Mouse (Mus musculus): Measurements from ENCODE around the gene Lypd6. TPM values are rescaled to one million over a fixed set of nuclear protein-coding genes. Genes with fewer than 3 reads are reported as not detected.

Gene Lypd6
- polyA plus RNA-seq, 1 experiment from 2014 or later: 8.4 TPM

DNA sequence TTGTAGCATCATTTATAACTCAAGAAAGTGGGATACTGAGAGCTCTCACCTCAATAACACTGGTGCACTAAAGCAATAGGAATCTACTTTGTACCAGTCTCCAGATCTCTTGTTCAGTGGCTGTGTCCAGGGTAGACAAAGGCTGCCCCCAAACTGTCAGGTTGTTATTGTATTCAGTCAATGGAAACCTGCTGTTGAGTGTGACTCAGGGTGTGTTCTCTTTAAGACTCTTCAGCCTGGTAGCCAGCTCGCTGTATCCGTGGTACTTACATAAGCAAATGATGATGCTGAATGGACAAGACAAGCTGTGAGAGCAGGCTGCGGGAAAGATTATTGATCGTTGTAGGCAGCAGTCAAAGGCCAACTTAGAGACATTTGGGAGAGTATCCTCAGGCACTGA lies 131.6 kb downstream of the Lypd6 start:
- H3K36me3 ChIP-seq (ENCODE audit: control insufficient read depth, insufficient read depth, low read length): no peaks in the 10 kb centered on the region
- 0 out of 2 replicates have a peak, but pooled peaks cover 4% of the 10 kb centered on the region for H3K4me1 ChIP-seq (ENCODE audit: control insufficient read depth, insufficient read depth, low read length)
- no peaks in the 10 kb centered on the region for H3K9me3 ChIP-seq (ENCODE audit: control insufficient read depth, low read length)
- no peak overlapping the region for H3K9ac ChIP-seq (replicated peaks; ENCODE audit: low read length)
- DNase-seq: no peak
- H3K4me2 ChIP-seq (ENCODE audit: low read length): no peak overlapping the region
- H3K27ac ChIP-seq (replicated peaks; ENCODE audit: low read depth, low read length): no peak overlapping the region
- H3K4me3 ChIP-seq (replicated peaks; ENCODE audit: low read depth, low read length): no peak overlapping the region
- no peak for ATAC-seq (ENCODE audit: low FRiP score, low TSS enrichment)
- 62% methylated on average over 4 of the region's 4 CpGs for WGBS
- no peaks in the 10 kb centered on the region for H3K27me3 ChIP-seq (ENCODE audit: control insufficient read depth, insufficient read depth, low read length)

DNA sequence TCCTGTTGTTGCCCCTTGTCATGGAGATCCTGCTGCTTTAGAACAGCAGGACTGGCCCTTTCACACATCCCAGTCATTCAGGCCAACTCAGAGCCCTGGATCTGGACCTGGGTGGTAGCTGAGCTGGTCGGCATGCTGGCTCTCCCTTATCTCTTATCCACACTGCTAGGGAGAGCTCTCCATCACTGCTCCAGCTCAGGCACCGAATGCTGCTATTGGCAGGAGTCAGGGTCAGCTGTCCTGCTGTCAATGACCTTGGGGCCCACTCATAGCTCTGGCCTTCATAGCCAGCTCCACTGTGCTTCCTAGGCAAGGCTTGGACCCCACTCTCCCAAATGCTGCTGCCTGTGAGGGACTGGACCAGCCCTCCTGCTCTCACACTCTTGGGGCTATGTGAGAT lies 134.3 kb downstream of the Lypd6 start:
- no peaks in the 10 kb centered on the region for H3K36me3 ChIP-seq (ENCODE audit: control insufficient read depth, insufficient read depth, low read length)
- no peak for DNase-seq
- no peak for ATAC-seq (ENCODE audit: low FRiP score, low TSS enrichment)
- H3K4me2 ChIP-seq (ENCODE audit: low read length): no peak overlapping the region
- WGBS: 68% methylated on average over 2 of the region's 2 CpGs
- H3K27me3 ChIP-seq (ENCODE audit: control insufficient read depth, insufficient read depth, low read length): no peaks in the 10 kb centered on the region
- no peak overlapping the region for H3K9ac ChIP-seq (replicated peaks; ENCODE audit: low read length)
- no peak overlapping the region for H3K4me3 ChIP-seq (replicated peaks; ENCODE audit: low read depth, low read length)
- H3K27ac ChIP-seq (replicated peaks; ENCODE audit: low read depth, low read length): no peak overlapping the region
- H3K9me3 ChIP-seq (ENCODE audit: control insufficient read depth, low read length): no peaks in the 10 kb centered on the region
- H3K4me1 ChIP-seq (ENCODE audit: control insufficient read depth, insufficient read depth, low read length): 0 out of 2 replicates have a peak, but pooled peaks cover 4% of the 10 kb centered on the region

DNA sequence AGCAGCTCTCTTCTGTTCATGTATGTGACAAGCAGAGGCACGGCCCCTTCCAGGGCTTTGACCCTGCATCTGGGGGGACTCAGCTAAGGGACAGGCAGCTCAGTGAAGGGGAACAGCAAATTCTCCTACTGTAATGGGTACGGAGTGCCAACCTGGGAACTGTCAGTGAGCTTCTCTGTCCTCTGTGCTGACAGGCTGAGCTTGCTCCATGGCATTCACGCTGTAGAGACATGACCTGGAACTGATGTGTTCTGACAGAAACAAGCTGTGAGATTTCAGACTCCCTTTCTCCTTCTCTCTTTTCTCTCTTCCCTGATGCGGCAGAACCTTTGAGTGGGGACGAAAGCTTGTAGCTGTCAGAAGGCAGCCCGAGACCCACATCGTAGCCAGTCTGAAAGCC lies 154.3 kb downstream of the Lypd6 start:
- Histone ChIP-seq H3K4me3 (replicated peaks; ENCODE audit: low read depth, low read length) (no peak overlapping the region), H3K36me3 (ENCODE audit: control insufficient read depth, insufficient read depth, low read length) (no peaks in the 10 kb centered on the region), H3K4me1 (ENCODE audit: control insufficient read depth, insufficient read depth, low read length) (no peaks in the 10 kb centered on the region), H3K4me2 (ENCODE audit: low read length) (no peak overlapping the region), H3K9me3 (ENCODE audit: control insufficient read depth, low read length) (no peaks in the 10 kb centered on the region), H3K27me3 (ENCODE audit: control insufficient read depth, insufficient read depth, low read length) (no peaks in the 10 kb centered on the region), H3K9ac (replicated peaks; ENCODE audit: low read length) (no peak overlapping the region), H3K27ac (replicated peaks; ENCODE audit: low read depth, low read length) (no peak overlapping the region)
- DNase-seq: peak; percentile 17
- ATAC-seq (ENCODE audit: low FRiP score, low TSS enrichment): no peak
- 34% methylated on average over 7 of the region's 7 CpGs for WGBS

DNA sequence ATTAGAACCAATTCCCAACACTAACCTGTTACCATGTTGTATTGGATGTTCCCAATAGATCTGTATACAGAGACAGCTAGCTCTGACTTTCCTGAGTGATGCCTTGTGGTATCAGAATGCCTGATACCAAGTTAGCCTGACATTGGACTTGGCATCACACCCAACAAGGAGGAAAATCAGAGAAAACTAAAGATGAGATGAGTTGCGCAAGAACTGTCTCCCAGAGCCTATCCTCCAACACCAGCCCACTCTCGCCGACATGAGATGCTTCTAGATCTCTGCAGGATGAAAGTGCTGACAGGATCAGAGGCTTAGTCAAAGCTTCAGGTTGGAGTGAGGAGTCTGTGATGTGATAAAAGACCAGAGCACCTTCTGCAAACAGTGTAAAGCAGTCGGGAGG lies 158.8 kb downstream of the Lypd6 start:
- Histone ChIP-seq H3K4me3 (replicated peaks; ENCODE audit: low read depth, low read length) (no peak overlapping the region), H3K9ac (replicated peaks; ENCODE audit: low read length) (no peak overlapping the region), H3K4me2 (ENCODE audit: low read length) (no peak overlapping the region), H3K9me3 (ENCODE audit: control insufficient read depth, low read length) (no peaks in the 10 kb centered on the region), H3K27me3 (ENCODE audit: control insufficient read depth, insufficient read depth, low read length) (no peaks in the 10 kb centered on the region), H3K27ac (replicated peaks; ENCODE audit: low read depth, low read length) (no peak overlapping the region), H3K36me3 (ENCODE audit: control insufficient read depth, insufficient read depth, low read length) (no peaks in the 10 kb centered on the region), H3K4me1 (ENCODE audit: control insufficient read depth, insufficient read depth, low read length) (no peaks in the 10 kb centered on the region)
- ATAC-seq (ENCODE audit: low FRiP score, low TSS enrichment) (no peak), DNase-seq (no peak)
- WGBS: 95% methylated on average over 4 of the region's 4 CpGs

DNA sequence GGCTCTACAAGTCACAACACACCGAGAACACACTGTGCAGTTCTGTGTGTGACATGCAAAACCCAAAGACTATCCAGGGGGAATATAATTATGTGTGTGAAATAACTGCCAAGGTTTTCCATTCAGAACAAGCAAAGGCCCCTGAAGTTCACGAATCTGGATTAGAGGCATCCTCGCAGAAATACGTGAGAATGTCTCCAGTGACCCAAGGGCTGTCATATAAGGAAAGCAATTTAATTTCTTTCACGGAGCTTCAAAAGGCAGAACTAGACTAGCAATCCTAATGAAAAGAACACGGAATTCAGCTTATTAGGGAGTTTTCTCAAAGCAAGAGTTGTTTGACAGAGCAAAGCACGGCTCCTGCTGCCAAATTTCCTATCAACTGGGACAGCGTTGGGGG lies 167.3 kb downstream of the Lypd6 start:
- WGBS: 44% methylated on average over 8 of the region's 8 CpGs
- no peak for ATAC-seq (ENCODE audit: low FRiP score, low TSS enrichment)
- Histone ChIP-seq H3K27ac (replicated peaks; ENCODE audit: low read depth, low read length) (0 out of 2 replicates have a peak overlapping the region, but pooled peaks have one; percentile 32), H3K4me2 (ENCODE audit: low read length) (no peak overlapping the region), H3K4me3 (replicated peaks; ENCODE audit: low read depth, low read length) (no peak overlapping the region), H3K9me3 (ENCODE audit: control insufficient read depth, low read length) (no peaks in the 10 kb centered on the region), H3K27me3 (ENCODE audit: control insufficient read depth, insufficient read depth, low read length) (no peaks in the 10 kb centered on the region), H3K4me1 (ENCODE audit: control insufficient read depth, insufficient read depth, low read length) (0 out of 2 replicates have a peak, but pooled peaks cover 5% of the 10 kb centered on the region), H3K36me3 (ENCODE audit: control insufficient read depth, insufficient read depth, low read length) (no peaks in the 10 kb centered on the region), H3K9ac (replicated peaks; ENCODE audit: low read length) (no peak overlapping the region)
- DNase-seq: peak; percentile 45

Other genes starting within 250 kb of the Lypd6 start
- gene Mmadhc, start 230.4 kb downstream of the Lypd6 start, polyA plus RNA-seq (2014; fragmentation: Nextera tagmentation; extraction: Ambion mirVana): 148 and 150 TPM in 2 replicates

Measured in midbrain, embryonic 14.5 days (tissue).